Mouse (Mus musculus) bone marrow macrophage, adult 2 months (primary cell): ENCODE data around the gene Nxpe3. TPM values are rescaled to one million over a fixed set of nuclear protein-coding genes. Genes with fewer than 3 reads are reported as not detected.

Source experiments
- H3K27ac ChIP-seq: 2 replicates; pipeline ENCODE4 v1.5.1; 2012; ENCODE audit warnings: low read depth, low read length; ENCODE audit not compliant: insufficient read depth
- H3K4me1 ChIP-seq: 2 replicates; pipeline ENCODE4 v1.6.1; 2012; ENCODE audit warnings: low read length; ENCODE audit not compliant: control insufficient read depth, insufficient read depth
- H3K4me3 ChIP-seq: 2 replicates; pipeline ENCODE4 v1.5.1; 2012; ENCODE audit warnings: mild to moderate bottlenecking, low read length, moderate library complexity; ENCODE audit not compliant: insufficient read depth
- CTCF ChIP-seq: IDR thresholded peaks from 2 replicates; pipeline ENCODE4 v1.5.1; 2012; ENCODE audit warnings: low read depth, mild to moderate bottlenecking, low read length, moderate library complexity
- POLR2A ChIP-seq: IDR thresholded peaks from 2 replicates; pipeline ENCODE4 v1.6.1; 2012; ENCODE audit warnings: mild to moderate bottlenecking, low read depth, low read length, borderline replicate concordance
- polyA plus RNA-seq: library from polyadenylated mRNA; stranded (reverse); fragments of >200 nt; gene quantifications from 2 replicates; pipeline ENCODE4 v1.2.4, GENCODE M21; 2012; ENCODE audit not compliant: missing spikeins, insufficient read depth, insufficient read length

Gene Nxpe3
- polyA plus RNA-seq, 1 experiment, result 0.20 TPM

DNA sequence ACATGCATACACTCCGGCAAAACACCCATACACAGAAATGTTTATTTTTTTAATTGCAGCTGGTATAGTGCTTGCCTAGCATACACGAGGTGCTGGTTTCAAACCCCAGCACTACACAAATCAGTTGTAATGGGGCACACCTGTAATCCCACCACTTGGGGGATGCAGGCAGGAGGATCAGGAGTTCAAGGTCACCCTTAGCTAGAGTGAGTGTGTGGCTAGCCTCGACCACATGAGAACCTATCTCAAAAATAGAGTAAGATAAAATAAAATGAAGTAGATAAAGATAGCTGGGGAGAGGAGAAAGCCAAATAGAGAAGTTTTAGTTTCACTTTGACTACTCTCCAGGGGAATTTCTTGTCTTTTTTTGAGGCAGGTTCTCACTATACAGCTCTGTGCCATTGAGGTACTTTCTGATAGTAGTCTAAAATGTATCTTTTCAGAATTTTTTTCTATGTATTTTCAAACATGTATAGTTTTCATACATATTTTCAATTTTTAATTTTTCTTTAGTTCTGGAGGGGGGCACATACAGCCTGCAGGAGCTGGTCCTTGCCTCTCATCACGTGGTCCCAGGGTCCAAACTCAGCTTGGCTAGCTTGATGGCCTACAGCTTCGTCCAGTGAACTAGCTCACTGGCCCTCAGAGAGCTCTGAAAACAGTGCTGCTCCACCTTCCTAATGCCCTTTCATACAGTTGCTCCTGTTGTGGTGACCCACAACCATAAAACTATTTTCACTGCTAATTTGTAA, 12.0 kb upstream of the Nxpe3 start:
- Histone ChIP-seq H3K4me3 (no peak overlapping the region), H3K4me1 (peaks cover 5% of the 10 kb centered on the region), H3K27ac (no peak overlapping the region)
- TF ChIP-seq CTCF, result no peak
- no peak for TF ChIP-seq POLR2A

DNA sequence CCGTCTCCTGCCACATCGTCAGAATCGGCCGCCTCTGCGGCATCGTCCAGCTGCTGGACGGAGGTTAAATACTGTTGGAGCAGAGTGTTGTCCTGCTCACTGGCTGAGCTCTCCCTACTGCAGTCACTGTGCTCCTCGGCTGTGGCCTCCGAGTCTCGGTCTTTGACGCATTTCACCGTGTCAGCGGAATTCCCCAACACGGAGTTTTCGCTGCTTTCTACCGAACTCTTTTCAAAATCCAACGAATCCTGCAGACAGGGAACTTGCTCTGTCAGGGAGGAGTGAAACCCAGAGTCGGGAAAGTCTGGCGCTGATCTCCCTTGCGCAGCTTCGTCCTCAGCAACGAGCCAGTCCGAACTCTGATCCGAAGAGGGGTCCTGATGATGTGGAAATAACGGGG, 10.3 kb upstream of the Nxpe3 start:
- H3K27ac ChIP-seq, result no peak overlapping the region
- no peak for TF ChIP-seq POLR2A
- no peak for TF ChIP-seq CTCF
- H3K4me3 ChIP-seq, result no peak overlapping the region
- H3K4me1 ChIP-seq, result peaks cover 5% of the 10 kb centered on the region

DNA sequence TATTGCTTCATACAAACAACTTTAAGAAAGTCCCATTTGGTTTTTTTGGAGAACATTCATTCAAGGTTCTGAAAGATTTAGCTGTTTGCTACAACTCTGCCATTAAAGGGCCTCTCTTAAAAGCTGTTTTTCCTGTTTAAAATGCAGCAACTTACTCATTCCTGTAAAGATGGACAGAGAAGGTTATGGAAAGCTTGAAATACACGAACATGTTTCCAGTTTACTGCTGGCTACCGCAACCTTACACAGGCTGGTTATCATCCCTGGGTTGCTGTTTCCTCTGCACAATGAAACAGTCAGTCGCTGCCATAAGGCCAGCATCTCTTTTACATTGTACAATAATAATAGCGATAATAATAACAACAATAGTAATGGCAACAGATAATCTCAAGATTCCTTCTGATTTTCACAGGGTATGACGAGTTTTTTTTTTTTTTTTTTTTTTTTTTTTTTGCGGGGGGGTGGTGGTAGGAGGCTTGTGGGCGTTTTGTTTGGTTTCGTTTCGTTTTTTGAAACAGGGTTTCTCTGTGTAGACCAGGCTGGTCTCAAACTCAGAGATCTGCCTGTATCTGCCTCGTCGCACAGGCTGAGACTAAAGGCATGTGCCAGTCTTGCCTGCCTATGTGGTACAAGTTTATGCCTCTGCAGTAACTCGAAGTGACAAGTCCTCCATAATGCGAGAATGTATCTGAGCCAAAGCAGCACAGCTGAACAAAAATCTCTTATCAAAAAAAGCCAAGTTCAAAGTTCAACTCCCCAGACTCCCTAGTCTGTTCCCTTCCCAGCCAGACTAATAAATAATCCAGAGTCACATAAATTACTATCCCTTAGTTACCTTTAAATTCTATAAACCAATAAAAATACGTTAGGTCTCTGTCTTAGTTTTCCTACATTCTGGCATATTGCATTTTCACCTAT, 7.0 kb upstream of the Nxpe3 start:
- H3K4me3 ChIP-seq, result no peak overlapping the region
- H3K4me1 ChIP-seq, result peaks cover 19% of the 10 kb centered on the region
- H3K27ac ChIP-seq, result no peak overlapping the region
- TF ChIP-seq POLR2A (no peak), CTCF (no peak)

DNA sequence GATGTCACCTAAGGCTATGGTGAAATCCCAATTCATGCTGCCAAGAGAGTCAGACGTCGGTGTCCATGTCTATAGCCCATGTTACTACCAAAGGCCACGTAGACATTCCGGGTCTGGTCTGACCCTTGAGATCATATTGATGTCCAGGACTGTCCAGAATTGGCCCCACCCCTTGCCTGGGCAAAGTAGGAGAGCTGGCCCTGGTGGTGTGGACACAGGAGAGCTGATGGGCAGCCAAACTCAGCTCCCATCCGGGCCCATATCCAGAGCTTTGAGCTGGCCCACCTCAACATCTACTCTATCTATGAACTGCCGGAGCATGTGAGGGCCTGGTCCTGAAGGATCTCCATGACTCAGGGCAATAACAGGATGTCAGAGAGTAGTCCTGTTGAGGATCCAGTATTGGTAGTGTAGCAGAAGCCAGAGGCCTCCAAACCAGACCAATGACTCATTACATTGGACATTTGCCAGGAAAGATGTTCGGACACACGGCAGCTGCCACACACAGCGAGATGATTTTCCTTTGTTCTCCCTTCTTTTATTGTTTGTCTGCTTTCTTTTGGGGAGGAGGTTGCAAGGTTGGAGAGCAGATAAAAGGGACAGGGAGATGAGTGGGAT, 3.4 kb upstream of the Nxpe3 start:
- no peak overlapping the region for H3K4me3 ChIP-seq
- 0 out of 2 replicates have a peak overlapping the region, but pooled peaks have one; percentile 7 for H3K27ac ChIP-seq
- no peak for TF ChIP-seq CTCF
- no peak for TF ChIP-seq POLR2A
- peaks cover 30% of the 10 kb centered on the region for H3K4me1 ChIP-seq

DNA sequence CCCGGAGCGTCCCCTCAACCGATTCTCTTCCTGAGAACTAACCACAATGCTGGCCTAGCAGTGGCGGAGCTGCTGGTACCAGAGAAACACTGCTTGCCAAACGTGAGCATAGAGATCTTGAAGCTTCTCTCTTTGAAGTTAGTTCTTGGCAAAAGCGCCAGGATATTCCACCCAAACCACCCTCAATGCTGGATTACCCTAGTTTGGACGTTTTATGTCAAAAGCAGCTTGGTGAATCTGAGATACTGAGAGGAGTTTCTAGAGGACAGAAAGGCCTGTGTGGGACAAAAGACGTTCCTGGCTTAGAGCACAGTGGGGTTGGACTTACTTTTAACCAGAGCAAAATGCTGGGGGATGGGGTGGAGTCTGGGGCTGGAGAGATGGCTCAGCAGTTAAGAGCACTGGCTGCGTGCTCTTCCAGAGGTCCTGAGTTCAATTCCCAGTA, 588 bp upstream of the Nxpe3 start:
- TF ChIP-seq POLR2A (no peak), CTCF (no peak)
- Histone ChIP-seq H3K4me1 (peaks cover 34% of the 10 kb centered on the region), H3K4me3 (peak overlapping the region; percentile 92), H3K27ac (no peak overlapping the region)

DNA sequence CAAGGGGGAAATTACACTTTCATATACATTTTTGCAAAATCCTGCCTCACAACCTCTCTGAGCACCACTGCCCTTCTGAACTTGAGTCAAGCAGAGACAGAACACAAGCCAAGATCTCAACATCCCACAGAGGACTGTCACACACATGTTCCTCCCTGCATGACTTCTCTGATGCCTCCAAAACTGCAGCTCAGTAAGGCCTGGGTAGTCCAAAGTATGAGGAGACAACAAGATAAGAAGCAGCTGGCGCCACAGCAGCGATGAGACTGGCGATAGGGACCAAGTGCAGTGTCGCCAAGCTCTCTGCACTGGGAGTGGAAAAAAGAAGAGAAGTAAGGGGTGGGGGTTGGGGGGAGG, 571 bp downstream of the Nxpe3 start:
- Histone ChIP-seq H3K27ac (no peak overlapping the region), H3K4me1 (peaks cover 34% of the 10 kb centered on the region), H3K4me3 (peak overlapping the region; percentile 92)
- TF ChIP-seq CTCF (no peak), POLR2A (no peak)

DNA sequence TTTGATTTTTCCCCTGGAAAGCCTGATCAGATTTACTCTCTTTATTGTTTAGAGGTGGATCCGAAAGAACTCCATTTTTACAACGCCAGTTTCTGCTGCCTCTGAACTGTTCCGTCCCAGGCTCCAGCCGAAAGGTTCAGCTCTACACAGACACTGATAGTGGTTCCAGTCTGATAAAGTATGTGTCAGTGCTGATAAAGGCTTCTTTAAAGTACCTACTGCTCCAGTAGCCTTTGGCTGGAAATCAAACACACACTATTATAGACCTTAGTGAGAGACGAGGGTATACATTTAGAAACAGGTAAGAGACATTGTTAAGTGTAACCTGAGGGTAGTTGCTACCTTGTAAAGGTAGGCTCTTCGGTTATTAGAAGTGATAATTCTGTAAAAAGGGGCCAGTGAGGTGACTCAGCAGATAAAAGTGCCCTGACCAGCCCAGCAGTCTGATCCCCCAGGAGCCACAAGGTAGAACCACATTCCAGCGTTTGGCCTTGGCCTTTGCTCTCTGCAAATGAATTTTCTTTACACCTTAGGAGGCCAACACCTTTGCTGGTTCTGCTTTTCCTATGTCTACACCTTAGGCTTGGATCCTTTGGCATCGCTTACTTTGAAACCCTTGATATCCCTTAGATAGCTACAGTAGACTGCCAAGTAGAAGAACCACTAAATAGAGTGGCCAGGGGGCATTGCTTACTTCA, 1.5 kb downstream of the Nxpe3 start:
- Histone ChIP-seq H3K4me1 (peaks cover 29% of the 10 kb centered on the region), H3K4me3 (no peak overlapping the region; the same call in 1 of the 2 replicates), H3K27ac (no peak overlapping the region)
- TF ChIP-seq CTCF (no peak), POLR2A (no peak)

DNA sequence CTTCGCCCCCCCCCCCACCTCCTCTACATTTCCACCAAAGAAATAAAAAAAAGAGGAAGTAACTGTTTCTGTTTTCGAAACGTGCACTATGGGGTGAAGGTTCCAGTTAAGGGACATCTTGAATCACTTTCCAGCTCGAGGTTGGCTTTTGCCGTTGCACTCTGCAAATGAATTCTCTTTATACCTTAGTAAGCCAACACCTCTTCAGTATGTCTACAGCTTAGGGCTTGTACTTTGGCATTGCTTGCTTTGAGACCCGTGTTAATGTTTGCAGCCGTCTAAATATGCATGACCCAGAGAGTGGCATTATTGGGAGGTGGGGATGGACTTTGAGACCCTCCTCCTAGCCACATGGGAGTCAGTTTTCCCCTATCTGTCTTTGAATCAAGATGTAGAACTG, 2.6 kb downstream of the Nxpe3 start:
- Histone ChIP-seq H3K4me1 (peaks cover 22% of the 10 kb centered on the region), H3K4me3 (peak overlapping the region; percentile 30; the same call in 1 of the 2 replicates), H3K27ac (peak overlapping the region; percentile 61)
- TF ChIP-seq CTCF (no peak), POLR2A (no peak)

DNA sequence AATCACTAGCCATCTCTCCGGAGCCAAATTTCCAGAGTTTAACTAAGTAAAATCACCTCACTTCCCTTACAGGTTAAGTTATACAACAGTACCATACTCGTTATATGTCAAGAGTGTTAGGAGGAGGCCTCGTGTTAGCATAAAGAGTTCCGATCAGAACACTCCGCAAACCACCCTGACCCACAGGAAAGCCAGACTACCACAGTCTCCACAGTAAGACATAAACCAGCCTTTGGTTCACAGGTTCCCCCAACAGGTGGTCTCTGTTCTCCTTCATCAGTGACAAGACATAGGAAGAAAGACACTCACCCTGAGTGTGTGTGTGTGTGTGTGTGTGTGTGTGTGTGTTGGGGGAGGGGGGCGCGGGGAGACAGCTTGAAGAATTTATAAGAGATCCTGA, 3.7 kb downstream of the Nxpe3 start:
- Histone ChIP-seq H3K4me1 (peaks cover 17% of the 10 kb centered on the region), H3K27ac (no peak overlapping the region), H3K4me3 (no peak overlapping the region)
- TF ChIP-seq POLR2A, result no peak
- no peak for TF ChIP-seq CTCF
